Mouse (Mus musculus): ENCODE data around the gene Nod2. TPM values are rescaled to one million over a fixed set of nuclear protein-coding genes. Genes with fewer than 3 reads are reported as not detected.

The Nod2 gene
- total and polyA plus RNA-seq, 3 experiments = 0.22 to 0.50 TPM; not detected in 1

DNA sequence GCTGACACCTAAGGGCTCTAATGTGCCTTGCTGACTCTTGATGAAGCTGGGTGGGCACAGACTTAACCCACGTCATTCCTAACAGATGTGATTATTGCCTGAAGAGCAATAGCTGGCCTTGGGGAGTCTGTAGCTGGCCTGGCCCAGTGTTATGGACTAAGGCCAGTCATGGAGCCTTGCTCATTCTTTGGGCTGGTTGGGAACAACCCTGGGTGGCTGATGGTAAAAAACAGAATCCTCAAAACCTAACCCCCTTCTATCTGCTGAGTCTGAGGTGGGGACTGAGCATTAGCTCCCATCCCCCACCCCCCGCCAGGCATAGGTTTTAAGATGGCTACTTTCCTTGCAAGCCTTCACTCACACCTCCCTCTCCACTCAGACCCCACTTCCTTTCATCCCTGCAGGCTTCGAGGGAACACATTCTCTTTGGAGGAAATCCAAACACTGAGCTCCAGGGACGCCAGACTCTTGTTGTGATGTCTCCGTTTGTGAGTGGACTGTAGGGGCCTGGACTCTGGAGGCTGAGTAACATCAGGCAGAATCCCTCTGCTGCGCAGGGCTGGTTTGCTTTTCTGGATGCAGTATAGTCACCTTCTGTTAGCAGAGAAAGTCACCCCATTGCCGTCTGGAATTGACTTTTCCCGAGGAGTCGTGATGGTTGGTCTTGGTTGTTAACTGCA, 39.3 kb downstream of the Nod2 start:
- Histone ChIP-seq H3K4me1 (ENCODE audit: control insufficient read depth in 1 of 2, insufficient read depth in 2 of 2, low read length in 2 of 2) (peaks cover under 1 to 2% of the 10 kb centered on the region in 2 experiments; a peak in 3 of 4 replicates), H3K36me3 (ENCODE audit: control insufficient read depth in 1 of 2, insufficient read depth in 2 of 2, low read length in 2 of 2) (0 out of 4 replicates have a peak, but pooled peaks cover 0 to 2% of the 10 kb centered on the region in 2 experiments), H3K9me3 (replicated peaks; ENCODE audit: insufficient read depth, low read length) (no peaks in the 10 kb centered on the region), H3K27ac (ENCODE audit: control insufficient read depth, low read depth, low read length) (no peak overlapping the region), H3K27me3 (ENCODE audit: control insufficient read depth in 1 of 2, insufficient read depth in 2 of 2, low read length in 2 of 2) (no peaks in the 10 kb centered on the region), H3K9ac (ENCODE audit: control insufficient read depth, low read depth, low read length, poor library complexity, severe bottlenecking) (no peak overlapping the region), H3K79me2 (ENCODE audit: control insufficient read depth, insufficient read depth, low read length, poor library complexity) (no peaks in the 10 kb centered on the region), H3K4me3 (ENCODE audit: control insufficient read depth in 1 of 2, insufficient read depth in 1 of 2, low read depth in 2 of 2, low read length in 2 of 2) (no peak overlapping the region)
- no peak for DNase-seq (ENCODE audit: low read depth, low spot score)
- TF ChIP-seq RCOR1 (IDR thresholded peaks at IDR 0.05; ENCODE audit: low read depth, low read length) (no peak), TCF12 (IDR thresholded peaks at IDR 0.05; ENCODE audit: low read depth, low read length) (no peak), TAL1 (IDR thresholded peaks at IDR 0.05; ENCODE audit: low read length) (no peak), ZMIZ1 (IDR thresholded peaks at IDR 0.05; ENCODE audit: low read depth, low read length) (no peak), POLR2A (IDR thresholded peaks at IDR 0.05; ENCODE audit: control insufficient read depth in 1 of 2, insufficient read depth in 1 of 2, low read depth in 1 of 2, low read length in 2 of 2, poor library complexity in 1 of 2) (no peak), ETS1 (IDR thresholded peaks at IDR 0.05; ENCODE audit: low read depth, low read length) (no peak), CHD2 (IDR thresholded peaks at IDR 0.05; ENCODE audit: low read length) (no peak), HCFC1 (IDR thresholded peaks at IDR 0.05; ENCODE audit: low read depth, low read length) (no peak), USF2 (IDR thresholded peaks at IDR 0.05; ENCODE audit: borderline replicate concordance in 1 of 2, insufficient read depth in 1 of 2, low read depth in 1 of 2, low read length in 2 of 2) (no peak), ELF1 (IDR thresholded peaks at IDR 0.05; ENCODE audit: low read depth, low read length) (no peak), POLR2AphosphoS5 (IDR thresholded peaks at IDR 0.05; ENCODE audit: borderline replicate concordance, low read depth, low read length) (no peak), GATA1 (IDR thresholded peaks at IDR 0.05; ENCODE audit: low read depth, low read length) (no peak), KAT2A (conservative IDR thresholded peaks at IDR 0.05; ENCODE audit: low read depth, low read length) (no peak), RAD21 (IDR thresholded peaks at IDR 0.05; ENCODE audit: low read depth, low read length) (no peak), UBTF (IDR thresholded peaks at IDR 0.05; ENCODE audit: borderline replicate concordance, insufficient read depth, low read depth, low read length) (no peak), SMC3 (IDR thresholded peaks at IDR 0.05; ENCODE audit: low read depth, low read length) (no peak), CHD1 (IDR thresholded peaks at IDR 0.05; ENCODE audit: low read depth, low read length) (no peak), TBP (IDR thresholded peaks at IDR 0.05; ENCODE audit: low read depth, low read length) (no peak), BHLHE40 (IDR thresholded peaks at IDR 0.05; ENCODE audit: borderline replicate concordance, low read depth, low read length) (no peak), MAX (IDR thresholded peaks at IDR 0.05; ENCODE audit: low read length) (no peak)

DNA sequence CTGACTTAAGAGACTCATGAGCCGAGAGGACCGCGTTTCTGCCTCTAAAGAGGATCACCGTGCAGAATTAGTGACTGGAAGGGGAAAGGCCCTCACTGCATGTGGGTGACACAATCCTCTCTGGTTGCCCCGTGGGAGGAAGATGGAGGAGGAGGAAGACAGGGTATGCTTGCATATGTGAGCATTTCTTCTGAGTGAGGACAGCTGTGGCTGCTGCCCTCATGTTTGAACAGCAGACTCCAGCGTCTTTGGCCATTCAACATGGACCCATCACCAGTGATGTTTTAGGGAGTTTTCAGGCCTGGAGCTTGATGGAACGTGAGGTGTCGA, 39.8 kb downstream of the Nod2 start:
- H3K36me3 ChIP-seq (ENCODE audit: control insufficient read depth in 1 of 2, insufficient read depth in 2 of 2, low read length in 2 of 2) = 0 out of 4 replicates have a peak, but pooled peaks cover 0 to 3% of the 10 kb centered on the region in 2 experiments
- no peak overlapping the region for H3K9ac ChIP-seq (ENCODE audit: control insufficient read depth, low read depth, low read length, poor library complexity, severe bottlenecking)
- no peaks in the 10 kb centered on the region for H3K9me3 ChIP-seq (replicated peaks; ENCODE audit: insufficient read depth, low read length)
- H3K27ac ChIP-seq (ENCODE audit: control insufficient read depth, low read depth, low read length) = no peak overlapping the region
- H3K4me3 ChIP-seq (ENCODE audit: control insufficient read depth in 1 of 2, insufficient read depth in 1 of 2, low read depth in 2 of 2, low read length in 2 of 2) = no peak overlapping the region
- no peak for TF ChIP-seq POLR2A (IDR thresholded peaks at IDR 0.05; ENCODE audit: control insufficient read depth in 1 of 2, insufficient read depth in 1 of 2, low read depth in 1 of 2, low read length in 2 of 2, poor library complexity in 1 of 2)
- TF ChIP-seq BHLHE40 (IDR thresholded peaks at IDR 0.05; ENCODE audit: borderline replicate concordance, low read depth, low read length) = no peak
- no peak for TF ChIP-seq MXI1 (IDR thresholded peaks at IDR 0.05; ENCODE audit: low read depth, low read length)
- TF ChIP-seq RAD21 (IDR thresholded peaks at IDR 0.05; ENCODE audit: low read depth, low read length) = no peak
- DNase-seq (ENCODE audit: low read depth, low spot score) = no peak
- peaks cover 3 to 7% of the 10 kb centered on the region in 2 experiments; a peak in 3 of 4 replicates for H3K4me1 ChIP-seq (ENCODE audit: control insufficient read depth in 1 of 2, insufficient read depth in 2 of 2, low read length in 2 of 2)
- no peaks in the 10 kb centered on the region for H3K79me2 ChIP-seq (ENCODE audit: control insufficient read depth, insufficient read depth, low read length, poor library complexity)
- no peaks in the 10 kb centered on the region for H3K27me3 ChIP-seq (ENCODE audit: control insufficient read depth in 1 of 2, insufficient read depth in 2 of 2, low read length in 2 of 2)
